Mouse (Mus musculus) neural tube, embryonic 11.5 days (tissue): ENCODE results near the gene Ogfod1. TPM values are rescaled to one million over a fixed set of nuclear protein-coding genes. Genes with fewer than 3 reads are reported as not detected.

Experiments used
- ATAC-seq: fragments of 200-750 bp; cut with Nextera tagmentation; 2 replicates; pipeline ENCODE4 v1.8.0; 2017; ENCODE audit warnings: moderate number of reproducible peaks, mild to moderate bottlenecking, moderate TSS enrichment, moderate library complexity; ENCODE audit not compliant: insufficient read depth, low FRiP score, low TSS enrichment
- DNase-seq: peaks from one replicate; pipeline ENCODE4 v3.0.0-alpha.2; 2015; ENCODE audit warnings: low spot score
- H3K27ac ChIP-seq: fragments of 300-500 bp; sonication (generic); 2 replicates; pipeline ENCODE4 v1.5.1; 2014; ENCODE audit warnings: low read depth, mild to moderate bottlenecking, low read length
- H3K27me3 ChIP-seq: fragments of 300-500 bp; sonication (generic); 2 replicates; pipeline ENCODE4 v1.6.1; 2014; ENCODE audit warnings: mild to moderate bottlenecking, low read length, mixed read lengths; ENCODE audit not compliant: control insufficient read depth, insufficient read depth
- H3K36me3 ChIP-seq: fragments of 300-500 bp; sonication (generic); 2 replicates; pipeline ENCODE4 v1.6.1; 2014; ENCODE audit warnings: mild to moderate bottlenecking, low read length, moderate library complexity, mixed read lengths; ENCODE audit not compliant: control insufficient read depth, insufficient read depth
- H3K4me1 ChIP-seq: fragments of 300-500 bp; sonication (generic); 2 replicates; pipeline ENCODE4 v1.6.1; 2014; ENCODE audit warnings: low read length, mixed read lengths; ENCODE audit not compliant: control insufficient read depth, insufficient read depth
- H3K4me2 ChIP-seq: fragments of 300-500 bp; sonication (generic); 2 replicates; pipeline ENCODE4 v1.6.1; 2014; ENCODE audit warnings: low read depth, mild to moderate bottlenecking, moderate library complexity
- H3K4me3 ChIP-seq: fragments of 300-500 bp; sonication (generic); 2 replicates; pipeline ENCODE4 v1.5.1; 2014; ENCODE audit warnings: low read depth, low read length
- H3K9ac ChIP-seq: fragments of 300-500 bp; sonication (generic); 2 replicates; pipeline ENCODE4 v1.6.1; 2014; ENCODE audit warnings: mild to moderate bottlenecking, low read length
- H3K9me3 ChIP-seq: fragments of 300-500 bp; sonication (generic); 2 replicates; pipeline ENCODE4 v1.6.1; 2016; ENCODE audit warnings: low read length; ENCODE audit not compliant: control insufficient read depth
- WGBS: fragments of 180-500 bp; shearing (Covaris S2); extraction: QIAGEN DNeasy Blood & Tissue Kit; methylation state at CpG from one replicate; pipeline ENCODE4 v1.1.7; 2014; 5-methylcytosine and 5-hydroxymethylcytosine counted together
- polyA plus RNA-seq: library from polyadenylated mRNA; unstranded; fragments of >200 nt; fragmentation: Nextera tagmentation; extraction: Ambion mirVana; gene quantifications from 2 replicates; pipeline ENCODE4 v1.2.1, GENCODE M21; 2014

The Ogfod1 gene
- polyA plus RNA-seq, 1 experiment from 2014 or later = 14.2 TPM

- H3K36me3 ChIP-seq = no peaks in the 10 kb centered on the region
- no peak overlapping the region for H3K4me2 ChIP-seq
- 62% methylated on average over 1 of the region's 1 CpGs for WGBS
- no peak for DNase-seq
- no peak for ATAC-seq
- H3K9me3 ChIP-seq = no peaks in the 10 kb centered on the region
- no peak overlapping the region for H3K4me3 ChIP-seq
- H3K9ac ChIP-seq = no peak overlapping the region
- H3K27ac ChIP-seq = no peak overlapping the region
- H3K27me3 ChIP-seq = no peaks in the 10 kb centered on the region
- no peaks in the 10 kb centered on the region for H3K4me1 ChIP-seq
These were observed 76.4 kb downstream of the Ogfod1 start for GRCm38 (mm10) chr8:94113435-94113834.

DNA sequence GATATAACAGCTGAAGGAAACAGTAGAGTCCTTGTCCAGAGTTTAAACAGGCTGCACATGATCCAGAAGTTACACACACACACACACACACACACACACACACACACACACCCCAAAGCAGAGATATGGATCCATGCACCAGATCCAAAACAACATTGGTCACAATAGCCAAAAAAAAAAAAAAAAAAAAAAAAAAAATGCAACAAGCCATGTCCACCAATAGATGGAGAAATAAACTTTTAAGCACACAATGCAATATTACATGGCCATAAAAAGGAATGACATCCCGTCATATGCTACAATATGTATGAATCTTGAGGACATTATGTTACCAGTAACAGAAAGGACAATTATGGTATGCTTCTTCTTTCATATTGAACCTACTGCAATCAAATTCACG lies 77.0 kb downstream of the Ogfod1 start:
- H3K4me1 ChIP-seq = peaks cover 5% of the 10 kb centered on the region
- H3K9me3 ChIP-seq = no peaks in the 10 kb centered on the region
- no peaks in the 10 kb centered on the region for H3K27me3 ChIP-seq
- H3K4me2 ChIP-seq = no peak overlapping the region
- H3K9ac ChIP-seq = no peak overlapping the region
- H3K27ac ChIP-seq = no peak overlapping the region
- no peaks in the 10 kb centered on the region for H3K36me3 ChIP-seq
- 86% methylated on average over 2 of the region's 2 CpGs for WGBS
- no peak overlapping the region for H3K4me3 ChIP-seq
- no peak for DNase-seq
- no peak for ATAC-seq

Other genes starting within 250 kb of the Ogfod1 start
- 33.8 and 39.0 TPM in 2 replicates for gene Gnao1, start 227.2 kb upstream of the Ogfod1 start, polyA plus RNA-seq
- gene Amfr, start 24.4 kb upstream of the Ogfod1 start, polyA plus RNA-seq = 58.8 and 61.6 TPM in 2 replicates
- 160 and 162 TPM in 2 replicates for gene Nudt21, start 167 bp upstream of the Ogfod1 start, polyA plus RNA-seq
- 17.6 and 18.0 TPM in 2 replicates for gene Bbs2, start 61.7 kb downstream of the Ogfod1 start, polyA plus RNA-seq
- not detected in 2 replicates for gene Mt4, start 100.0 kb downstream of the Ogfod1 start, polyA plus RNA-seq
- 8.9 and 9.8 TPM in 2 replicates for gene Mt3, start 115.4 kb downstream of the Ogfod1 start, polyA plus RNA-seq
- 21.2 and 29.9 TPM in 2 replicates for gene Mt2, start 135.5 kb downstream of the Ogfod1 start, polyA plus RNA-seq
- 78.2 and 78.5 TPM in 2 replicates for gene Mt1, start 141.9 kb downstream of the Ogfod1 start, polyA plus RNA-seq
- 118 and 121 TPM in 2 replicates for gene Nup93, start 177.4 kb downstream of the Ogfod1 start, polyA plus RNA-seq